Mouse (Mus musculus) lung, embryonic 16.5 days (tissue): ENCODE data around the gene Ndufb4. TPM values are rescaled to one million over a fixed set of nuclear protein-coding genes. Genes with fewer than 3 reads are reported as not detected.

Source experiments
- ATAC-seq: fragments of 200-750 bp; cut with Nextera tagmentation; 2 replicates; pipeline ENCODE4 v1.8.0; 2017; ENCODE audit warnings: low read depth, mild to moderate bottlenecking, moderate library complexity
- H3K27ac ChIP-seq: fragments of 300-500 bp; sonication (generic); 2 replicates; pipeline ENCODE4 v1.5.1; 2014; ENCODE audit warnings: mild to moderate bottlenecking, control low read depth, low read length
- H3K27me3 ChIP-seq: fragments of 300-500 bp; sonication (generic); 2 replicates; pipeline ENCODE4 v1.6.1; 2014; ENCODE audit warnings: low read depth, low read length, mixed read lengths; ENCODE audit not compliant: control insufficient read depth, insufficient read depth
- H3K36me3 ChIP-seq: fragments of 300-500 bp; sonication (generic); 2 replicates; pipeline ENCODE4 v1.6.1; 2014; ENCODE audit warnings: low read length; ENCODE audit not compliant: control insufficient read depth, insufficient read depth
- H3K4me1 ChIP-seq: fragments of 300-500 bp; sonication (generic); replicated peaks from 2 replicates; pipeline ENCODE4 v1.6.1; 2014; ENCODE audit warnings: low read length, mixed read lengths; ENCODE audit not compliant: control insufficient read depth, insufficient read depth
- H3K4me2 ChIP-seq: fragments of 300-500 bp; sonication (generic); 2 replicates; pipeline ENCODE4 v1.6.1; 2014; ENCODE audit warnings: low read depth, low read length, control low read depth
- H3K4me3 ChIP-seq: fragments of 300-500 bp; sonication (generic); 2 replicates; pipeline ENCODE4 v1.5.1; 2014; ENCODE audit warnings: mild to moderate bottlenecking, low read length, control low read depth
- H3K9ac ChIP-seq: fragments of 300-500 bp; sonication (generic); 2 replicates; pipeline ENCODE4 v1.6.1; 2014; ENCODE audit warnings: low read length, control low read depth
- H3K9me3 ChIP-seq: fragments of 300-500 bp; sonication (generic); 2 replicates; pipeline ENCODE4 v1.6.1; 2016; ENCODE audit warnings: low read length; ENCODE audit not compliant: control insufficient read depth
- WGBS: fragments of 180-500 bp; shearing (Covaris S2); extraction: QIAGEN DNeasy Blood & Tissue Kit; methylation state at CpG from one replicate; pipeline ENCODE4 v1.1.7; 2014; 5-methylcytosine and 5-hydroxymethylcytosine counted together
- polyA plus RNA-seq: library from polyadenylated mRNA; unstranded; fragments of >200 nt; fragmentation: Nextera tagmentation; extraction: Ambion mirVana; gene quantifications from 2 replicates; pipeline ENCODE4 v1.2.1, GENCODE M21; 2015

The Ndufb4 gene
- polyA plus RNA-seq, 1 experiment from 2014 or later, result 63.8 TPM

- Histone ChIP-seq H3K27me3 (no peaks in the 10 kb centered on the region), H3K4me2 (no peak overlapping the region), H3K9me3 (no peaks in the 10 kb centered on the region), H3K36me3 (no peaks in the 10 kb centered on the region), H3K4me3 (no peak overlapping the region), H3K27ac (no peak overlapping the region), H3K9ac (no peak overlapping the region), H3K4me1 (no peaks in the 10 kb centered on the region)
- 55% methylated on average over 9 of the region's 9 CpGs for WGBS
- no peak for ATAC-seq
Observed at GRCm38 (mm10) chr16:37663643-37664459, 9.6 kb upstream of the Ndufb4 start.

GRCm38 (mm10) chr16:37656796-37657195 is 2.5 kb upstream of the Ndufb4 start:
- Histone ChIP-seq H3K4me1 (peaks cover 12% of the 10 kb centered on the region), H3K36me3 (no peaks in the 10 kb centered on the region), H3K9me3 (no peaks in the 10 kb centered on the region), H3K4me2 (no peak overlapping the region), H3K4me3 (no peak overlapping the region), H3K27ac (no peak overlapping the region), H3K9ac (no peak overlapping the region), H3K27me3 (no peaks in the 10 kb centered on the region)
- ATAC-seq, result no peak
- 76% methylated on average over 7 of the region's 7 CpGs for WGBS

GRCm38 (mm10) chr16:37655756-37656347 is 1.6 kb upstream of the Ndufb4 start:
- WGBS, result 28% methylated on average over 4 of the region's 4 CpGs

GRCm38 (mm10) chr16:37654831-37655455 is 690 bp upstream of the Ndufb4 start:
- Histone ChIP-seq H3K4me1 (peaks cover 12% of the 10 kb centered on the region), H3K9ac (0 out of 2 replicates have a peak overlapping the region, but pooled peaks have one; percentile 50), H3K36me3 (no peaks in the 10 kb centered on the region), H3K27me3 (no peaks in the 10 kb centered on the region), H3K4me3 (no peak overlapping the region; the same call in 1 of the 2 replicates), H3K27ac (no peak overlapping the region; the same call in 1 of the 2 replicates), H3K9me3 (no peaks in the 10 kb centered on the region), H3K4me2 (peak overlapping the region; percentile 51)
- ATAC-seq, result no peak
- WGBS, result 58% methylated on average over 4 of the region's 4 CpGs

More at GRCm38 (mm10) chr16:37655756-37656347, 1.6 kb upstream of the Ndufb4 start:
- H3K4me1 ChIP-seq, result peaks cover 12% of the 10 kb centered on the region
- H3K9ac ChIP-seq, result no peak overlapping the region
- no peak overlapping the region for H3K27ac ChIP-seq
- H3K9me3 ChIP-seq, result no peaks in the 10 kb centered on the region
- no peaks in the 10 kb centered on the region for H3K36me3 ChIP-seq
- H3K4me2 ChIP-seq, result no peak overlapping the region
- no peak overlapping the region for H3K4me3 ChIP-seq
- no peaks in the 10 kb centered on the region for H3K27me3 ChIP-seq
- ATAC-seq, result no peak

GRCm38 (mm10) chr16:37653058-37653457 is 1.2 kb downstream of the Ndufb4 start:
- Histone ChIP-seq H3K27me3 (no peaks in the 10 kb centered on the region), H3K27ac (no peak overlapping the region), H3K36me3 (no peaks in the 10 kb centered on the region; the same call in 1 of the 2 replicates), H3K9me3 (no peaks in the 10 kb centered on the region), H3K4me3 (peak overlapping the region; percentile 73), H3K4me1 (peaks cover 12% of the 10 kb centered on the region), H3K4me2 (peak overlapping the region; percentile 69), H3K9ac (peak overlapping the region; percentile 40; the same call in 1 of the 2 replicates)
- no peak for ATAC-seq
- 64% methylated on average over 1 of the region's 1 CpGs for WGBS

- H3K36me3 ChIP-seq, result no peaks in the 10 kb centered on the region; the same call in 1 of the 2 replicates
- H3K9me3 ChIP-seq, result no peaks in the 10 kb centered on the region
- no peak overlapping the region for H3K27ac ChIP-seq
- H3K4me2 ChIP-seq, result peak overlapping the region; percentile 69
- ATAC-seq, result no peak
- H3K27me3 ChIP-seq, result no peaks in the 10 kb centered on the region
- peaks cover 12% of the 10 kb centered on the region for H3K4me1 ChIP-seq
- no peak overlapping the region for H3K4me3 ChIP-seq
- no peak overlapping the region for H3K9ac ChIP-seq
- 72% methylated on average over 5 of the region's 5 CpGs for WGBS
Observed at GRCm38 (mm10) chr16:37652654-37653053, 1.6 kb downstream of the Ndufb4 start.

GRCm38 (mm10) chr16:37651467-37651866 is 2.8 kb downstream of the Ndufb4 start:
- Histone ChIP-seq H3K4me1 (peaks cover 12% of the 10 kb centered on the region), H3K9ac (no peak overlapping the region), H3K27ac (no peak overlapping the region), H3K4me2 (no peak overlapping the region), H3K27me3 (no peaks in the 10 kb centered on the region), H3K9me3 (no peaks in the 10 kb centered on the region), H3K36me3 (peaks cover 9% of the 10 kb centered on the region), H3K4me3 (no peak overlapping the region)
- ATAC-seq, result no peak
- WGBS, result 76% methylated on average over 5 of the region's 5 CpGs

GRCm38 (mm10) chr16:37649068-37649467 is 5.2 kb downstream of the Ndufb4 start:
- Histone ChIP-seq H3K27ac (no peak overlapping the region), H3K4me3 (no peak overlapping the region), H3K27me3 (no peaks in the 10 kb centered on the region), H3K36me3 (peaks cover 12% of the 10 kb centered on the region), H3K9ac (no peak overlapping the region), H3K4me1 (peaks cover 6% of the 10 kb centered on the region), H3K9me3 (no peaks in the 10 kb centered on the region), H3K4me2 (no peak overlapping the region)
- WGBS, result 65% methylated on average over 5 of the region's 5 CpGs
- ATAC-seq, result no peak

- no peak overlapping the region for H3K4me3 ChIP-seq
- no peaks in the 10 kb centered on the region for H3K27me3 ChIP-seq
- H3K4me1 ChIP-seq, result peaks cover 4% of the 10 kb centered on the region
- no peak for ATAC-seq
- peaks cover 12% of the 10 kb centered on the region for H3K36me3 ChIP-seq
- WGBS, result 89% methylated on average over 8 of the region's 8 CpGs
- H3K9me3 ChIP-seq, result no peaks in the 10 kb centered on the region
- no peak overlapping the region for H3K27ac ChIP-seq
- H3K9ac ChIP-seq, result no peak overlapping the region
- no peak overlapping the region for H3K4me2 ChIP-seq
Observed at GRCm38 (mm10) chr16:37647936-37648335, 6.3 kb downstream of the Ndufb4 start.
